Mouse (Mus musculus) heart, postnatal 10 days (tissue): ENCODE results near the gene Wdr1. TPM values are rescaled to one million over a fixed set of nuclear protein-coding genes. Genes with fewer than 3 reads are reported as not detected.
"Not testable (repeated sequence)": the region's sequence is repeated elsewhere in the genome, so short reads cannot be mapped to it uniquely, and the experiment has no call there.

ENCODE experiments used
- DNase-seq, 2 experiments: peaks; one replicate each; pipeline ENCODE4 v3.0.0; 2021
- intact Hi-C: fragments of 180-260 bp; cut with DNase I; formaldehyde crosslinking; loops from one replicate; pipeline ENCODE4 v1.15.1; 2025
- total RNA-seq, 2 experiments: library from RNA; stranded (reverse); gene quantifications; 2 replicates each; pipeline ENCODE4 v1.2.3; 2021

Wdr1 gene
- total RNA-seq = 100 to 1,000 TPM; 184 to 188 TPM

DNA sequence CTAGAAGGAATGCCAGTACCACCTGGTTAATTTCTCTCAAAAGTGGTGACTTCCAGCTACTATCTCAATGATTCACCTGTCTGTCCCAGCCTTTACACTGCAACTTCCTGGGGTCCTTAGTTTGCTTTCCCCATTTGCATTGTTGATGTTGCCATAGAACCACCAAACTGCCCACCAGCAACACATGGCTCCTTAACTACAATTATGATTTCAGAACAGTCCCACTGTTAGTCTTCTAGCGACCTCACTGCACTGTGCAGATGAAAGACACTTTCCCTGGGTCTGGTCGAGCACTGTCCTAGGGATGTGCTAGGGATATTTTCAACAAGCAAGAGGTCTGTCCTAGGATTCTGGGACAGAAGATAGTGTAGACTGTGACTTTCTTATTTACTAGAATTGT, at the start of gene Wdr1:
Wdr1 (minus strand) TSS at position 101 of the 400 bp plus-strand sequence.
- no peak for DNase-seq
- intact Hi-C loops = no loop called here

DNA sequence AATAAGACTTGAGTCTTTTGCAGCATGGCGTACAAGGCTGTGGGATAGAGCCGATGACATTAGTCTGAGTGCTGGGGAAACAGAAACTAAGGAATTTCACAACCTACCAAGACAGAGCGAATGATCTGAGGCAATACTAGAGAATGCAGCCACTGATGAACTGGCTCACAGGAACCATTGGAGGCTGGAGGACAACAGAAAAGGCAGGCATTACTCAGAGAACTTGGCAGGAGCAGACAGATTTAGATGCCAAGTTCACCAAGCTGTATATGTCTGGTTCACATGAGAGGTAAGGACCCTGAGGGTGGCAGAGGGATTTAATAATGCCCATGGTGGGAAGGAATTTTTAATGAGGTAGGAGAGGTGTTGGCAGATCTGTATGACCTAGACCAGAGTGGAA, 48.1 kb upstream of the Wdr1 start:
- no peak for DNase-seq
- intact Hi-C loops = no loop called here

DNA sequence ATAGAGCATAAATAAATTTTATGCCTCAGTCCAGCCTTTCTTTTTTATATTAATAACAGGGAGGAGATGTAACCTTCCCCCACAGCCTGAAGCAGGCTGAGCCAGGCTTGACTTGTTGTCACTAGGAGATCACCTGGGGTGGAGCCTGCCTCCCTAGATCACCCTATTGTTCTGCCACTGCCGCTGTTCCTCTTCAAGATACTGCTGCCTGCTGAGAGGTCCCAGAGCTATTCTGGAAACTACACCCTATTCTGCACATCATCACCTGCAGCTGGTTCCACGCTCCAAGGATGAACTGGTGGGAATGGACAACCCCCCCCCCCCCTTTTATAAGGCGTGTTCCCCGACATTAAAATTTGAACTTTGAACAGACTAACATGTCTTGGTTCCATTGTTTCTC, 45.2 kb upstream of the Wdr1 start:
- DNase-seq, intact Hi-C loops: not testable (repeated sequence)

DNA sequence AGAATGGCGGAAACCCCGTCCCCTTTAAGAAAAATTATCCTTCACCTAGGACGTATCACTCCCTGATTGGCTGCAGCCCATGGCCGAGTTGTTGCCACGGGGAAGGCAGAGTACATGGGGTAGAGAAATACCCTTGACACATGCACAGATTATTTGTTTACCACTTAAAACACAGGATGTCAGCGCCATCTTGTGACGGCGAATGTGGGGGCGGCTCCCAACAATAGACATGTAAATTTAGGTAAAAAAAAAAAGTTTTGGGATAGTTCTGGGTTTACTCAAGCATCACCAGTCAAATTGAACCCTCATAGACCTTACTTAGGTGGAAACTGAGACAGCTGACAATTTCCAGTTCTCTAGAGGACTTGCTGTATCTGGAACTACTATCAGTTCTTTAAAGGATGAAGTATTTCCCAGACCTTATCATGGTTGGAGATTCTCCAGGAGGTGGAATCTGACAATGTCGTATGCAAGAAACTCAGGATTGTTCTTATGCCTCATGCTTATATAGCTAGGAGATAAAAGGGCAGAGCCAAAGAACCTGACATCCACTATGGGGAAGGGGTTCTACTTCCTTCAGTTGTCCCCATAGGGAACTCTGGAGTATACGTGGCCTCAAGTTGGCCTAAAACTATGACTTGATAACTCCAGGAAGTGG, 35.8 kb upstream of the Wdr1 start:
- DNase-seq = no peak
- intact Hi-C loops = no loop called here

DNA sequence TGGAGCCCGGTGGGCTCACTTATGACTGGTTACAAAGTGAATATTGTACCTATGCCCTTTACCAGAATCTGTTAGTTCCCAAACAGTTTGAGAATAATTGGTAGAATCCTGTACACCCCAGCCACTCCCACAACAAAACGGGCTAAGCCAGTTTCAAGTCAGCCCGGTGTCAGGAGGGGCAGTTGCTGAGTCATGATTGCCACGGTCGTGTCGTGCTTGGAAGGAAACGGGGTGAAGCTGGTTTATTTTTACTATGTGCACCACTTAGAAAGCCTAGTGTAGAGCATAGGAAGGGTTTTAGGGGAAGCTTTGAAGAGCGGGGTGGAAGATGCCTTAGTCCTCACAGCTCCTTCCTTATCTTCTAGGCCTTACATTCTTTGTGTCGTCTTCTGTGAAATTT, 25.9 kb upstream of the Wdr1 start:
- intact Hi-C loops = loop anchor here (5.0 kb wide), 1 partner anchor 282 kb away; no protein-coding TSS in a partner anchor
- DNase-seq = no peak

GRCm38 (mm10) chr5:38585450-38585849, 22.4 kb upstream of the Wdr1 start:
- peak in 1 of 2 experiments; percentile 10 for DNase-seq
- intact Hi-C loops = loop anchor here (5.0 kb wide), 1 partner anchor 278 kb away; no protein-coding TSS in a partner anchor

DNA sequence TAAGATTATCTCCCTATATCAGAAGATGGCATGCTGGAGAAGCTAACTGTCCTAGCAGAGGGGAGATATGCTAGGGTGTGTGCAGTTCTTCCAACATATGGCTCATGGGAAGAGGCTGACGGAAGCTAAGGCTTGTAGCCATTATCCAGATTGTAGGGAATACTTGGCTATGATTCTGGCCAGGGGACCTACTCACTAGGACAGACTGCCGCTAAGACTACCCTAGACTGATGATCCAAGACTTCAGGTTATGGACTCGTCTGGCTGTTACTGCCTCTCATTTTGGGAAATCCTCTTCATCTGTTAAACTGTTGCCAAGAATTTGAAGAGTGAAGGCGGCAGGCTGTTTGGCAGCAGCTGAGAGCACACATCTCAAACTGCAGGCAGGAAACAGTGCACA, 20.0 kb upstream of the Wdr1 start:
- intact Hi-C loops = no loop called here
- DNase-seq = no peak

- intact Hi-C loops = loop anchor here (2.0 kb wide), 2 partner anchors 40 to 52 kb away; no protein-coding TSS in a partner anchor
- peak in 1 of 2 experiments; percentile 39 for DNase-seq
Observed at GRCm38 (mm10) chr5:38580703-38581102, 17.7 kb upstream of the Wdr1 start.

DNA sequence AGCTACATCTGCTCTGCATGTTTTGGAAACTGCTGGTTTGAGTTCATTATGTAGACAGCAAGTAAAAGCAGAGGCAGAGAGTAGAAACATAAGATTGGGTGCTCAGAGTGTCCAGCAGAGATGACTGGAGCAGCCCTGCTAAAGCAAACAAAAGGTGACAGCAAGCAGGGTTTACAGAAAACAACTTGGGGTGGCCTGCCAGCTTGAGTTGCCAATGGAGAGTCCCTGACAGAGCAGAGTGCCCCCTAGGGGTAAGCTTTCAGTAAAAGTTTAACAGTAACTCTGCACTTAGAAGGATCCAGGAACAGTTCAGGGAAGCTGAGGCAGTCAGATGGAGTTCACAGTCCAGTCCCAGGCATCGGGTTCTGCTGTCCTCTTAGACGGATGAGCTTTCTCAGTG, 7.9 kb upstream of the Wdr1 start:
- intact Hi-C loops = no loop called here
- peak in 1 of 2 experiments; percentile 32 for DNase-seq

GRCm38 (mm10) chr5:38568652-38569051, 5.6 kb upstream of the Wdr1 start:
- intact Hi-C loops = no loop called here
- no peak for DNase-seq

GRCm38 (mm10) chr5:38564831-38565230, 1.8 kb upstream of the Wdr1 start:
- DNase-seq = no peak
- intact Hi-C loops = no loop called here

GRCm38 (mm10) chr5:38561426-38562024, 1.5 kb downstream of the Wdr1 start:
- peak; percentile 99 to 100 for DNase-seq
- intact Hi-C loops = loop anchor here (2.0 kb wide), 1 partner anchor 15 kb away; no protein-coding TSS in a partner anchor

DNA sequence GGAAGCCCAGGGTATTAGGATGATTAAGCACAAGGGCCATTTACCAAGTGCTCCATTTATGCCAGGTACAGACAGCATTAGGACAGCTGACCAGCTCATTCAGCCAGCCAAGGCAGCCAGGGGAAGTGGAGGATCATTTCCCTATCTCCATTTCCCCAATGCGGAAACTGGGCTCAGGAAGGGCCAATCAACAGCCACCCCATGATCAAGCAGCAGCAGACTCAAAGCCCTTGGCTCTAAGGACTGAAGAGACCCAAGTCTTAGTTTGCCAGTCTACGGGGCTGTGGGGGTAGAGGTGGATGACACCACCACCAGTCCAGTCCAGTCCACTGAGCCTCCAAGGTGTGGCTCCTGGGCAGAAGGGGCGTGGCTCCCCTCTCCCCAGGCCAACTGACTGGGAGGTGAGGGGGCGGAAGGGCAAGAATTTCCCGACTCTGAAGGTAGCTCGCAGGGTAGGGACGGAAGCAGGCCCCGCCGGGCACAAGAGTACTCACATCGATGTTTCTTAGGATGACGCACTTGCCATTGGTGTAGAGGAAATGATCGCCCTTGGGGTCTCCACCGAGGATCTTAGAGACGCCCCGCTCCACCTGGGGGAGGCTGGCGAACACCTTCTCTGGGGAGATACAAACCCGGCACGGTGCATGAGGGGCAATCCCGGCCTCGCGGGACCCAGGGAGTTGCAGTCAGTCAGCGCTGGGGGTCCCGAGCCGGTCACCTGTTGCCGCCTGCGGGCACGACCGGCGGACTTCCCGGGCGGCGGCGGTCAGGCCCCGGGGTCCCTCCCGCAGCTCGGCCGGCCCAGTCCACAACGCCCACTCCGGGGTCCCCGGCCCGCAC, 2.2 kb downstream of the Wdr1 start:
- intact Hi-C loops = loop anchor here (2.0 kb wide), 1 partner anchor 14 kb away; no protein-coding TSS in a partner anchor
- DNase-seq = peak; percentile 58 to 61

DNA sequence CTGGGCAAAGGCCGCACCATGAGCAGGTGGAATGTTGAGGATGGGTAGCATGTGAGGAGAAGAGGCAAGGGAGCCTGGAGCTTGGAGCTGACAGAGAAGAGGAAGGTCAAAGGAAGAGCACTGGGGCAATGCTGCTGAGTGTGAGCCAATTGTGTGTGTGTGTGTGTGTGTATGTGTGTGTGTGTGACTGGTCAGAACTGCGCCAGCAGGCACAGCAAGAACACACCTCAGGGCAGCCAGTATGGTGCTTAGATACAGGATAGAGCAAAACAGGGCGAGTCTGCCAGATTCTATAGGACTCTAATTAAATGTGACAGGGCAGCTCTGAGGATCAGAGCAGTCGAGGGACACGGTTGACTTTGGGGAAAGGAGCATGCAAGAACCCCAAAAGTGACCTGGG, 4.2 kb downstream of the Wdr1 start:
- DNase-seq = no peak
- intact Hi-C loops = no loop called here

- intact Hi-C loops = no loop called here
Observed at GRCm38 (mm10) chr5:38557811-38558210, 5.2 kb downstream of the Wdr1 start.

GRCm38 (mm10) chr5:38556406-38556805, 6.6 kb downstream of the Wdr1 start:
- intact Hi-C loops = no loop called here

More at GRCm38 (mm10) chr5:38557811-38558210, 5.2 kb downstream of the Wdr1 start:
- DNase-seq = no peak

DNA sequence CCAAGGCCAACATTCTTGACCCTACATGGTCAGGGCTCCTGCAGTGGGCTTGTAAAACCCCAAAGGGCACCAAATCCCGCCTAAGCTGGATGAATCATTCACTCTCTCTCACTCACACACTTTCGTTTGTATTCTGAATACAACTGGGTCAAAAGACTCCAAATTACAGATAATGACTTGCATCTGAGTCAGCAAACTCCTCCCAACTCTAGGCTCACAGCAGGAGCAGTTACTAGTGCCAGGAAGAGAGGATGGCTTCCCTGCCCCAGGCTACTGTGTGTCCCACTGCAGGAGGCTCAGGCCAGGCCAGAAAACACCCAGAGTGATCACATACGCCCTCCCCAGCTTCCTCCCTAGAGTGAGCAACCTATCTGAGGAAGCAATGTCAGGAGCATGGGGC, 9.1 kb downstream of the Wdr1 start:
- peak; percentile 38 to 40 for DNase-seq
- intact Hi-C loops = no loop called here

More at GRCm38 (mm10) chr5:38556406-38556805, 6.6 kb downstream of the Wdr1 start:
- no peak for DNase-seq

DNA sequence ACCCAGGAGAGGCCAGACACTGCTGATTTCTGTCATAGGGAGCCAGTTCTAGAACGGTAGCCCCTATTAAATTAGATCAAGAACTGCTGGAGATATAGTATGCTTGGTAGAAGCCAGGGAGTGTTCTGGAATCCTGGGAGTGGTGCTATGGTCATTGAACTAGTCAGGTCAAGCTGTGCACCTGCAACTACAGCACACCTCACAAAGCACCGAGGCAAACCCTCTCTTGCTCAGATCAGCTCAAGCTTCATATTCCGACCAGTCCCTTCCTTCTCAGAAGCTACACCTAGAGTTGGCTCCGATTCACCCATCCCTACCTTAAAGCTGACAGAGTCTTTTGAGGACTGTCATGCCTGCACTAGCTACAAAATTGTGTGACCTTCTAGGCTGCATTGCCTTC, 9.5 kb downstream of the Wdr1 start:
- intact Hi-C loops = no loop called here
- no peak for DNase-seq

DNA sequence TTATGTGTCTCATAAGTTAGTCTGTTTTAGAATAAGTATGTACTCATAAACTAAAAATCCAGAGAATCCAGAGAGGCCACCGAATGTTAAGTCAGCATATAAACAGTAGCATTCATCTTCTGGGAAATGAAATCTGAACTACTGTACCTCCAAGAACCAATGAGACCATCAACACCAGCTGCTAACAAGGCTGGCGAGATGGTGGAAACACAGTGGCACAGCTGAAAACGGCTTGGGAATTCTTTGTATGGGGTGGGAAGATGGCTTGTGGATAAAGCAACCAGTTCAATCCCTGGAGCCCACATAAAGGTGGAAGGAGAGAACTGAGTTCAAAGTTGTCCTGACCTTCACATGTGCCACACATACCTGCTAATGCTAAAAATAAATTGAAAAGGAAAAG, 10.4 kb downstream of the Wdr1 start:
- intact Hi-C loops = no loop called here
- no peak for DNase-seq

DNA sequence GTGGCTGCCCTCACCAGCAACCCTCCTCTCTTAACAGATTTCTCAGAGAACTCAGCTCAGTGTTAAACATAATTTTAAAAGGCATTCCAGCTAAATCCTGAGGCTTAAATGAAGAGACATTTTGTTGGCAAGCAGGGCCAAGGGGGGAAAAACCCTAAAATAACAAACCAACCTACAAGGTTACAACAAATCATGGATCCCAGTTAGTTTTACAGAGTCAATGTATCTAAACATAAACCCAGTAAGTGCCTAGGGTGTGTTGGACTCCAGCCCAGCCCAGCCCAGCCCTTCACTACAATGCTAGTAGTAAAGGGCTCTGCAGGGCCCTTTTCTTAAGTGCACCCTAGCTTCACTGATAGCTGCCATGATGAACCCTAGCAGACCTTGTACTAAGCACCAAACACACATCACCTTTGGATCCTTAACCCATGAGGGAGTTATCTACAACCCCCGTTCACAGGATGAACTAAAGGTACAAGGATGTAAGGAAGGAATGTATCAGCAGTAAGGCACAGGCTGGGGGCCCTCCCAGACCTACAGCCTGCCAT, 12.7 kb downstream of the Wdr1 start:
- DNase-seq = no peak
- intact Hi-C loops = no loop called here

GRCm38 (mm10) chr5:38549461-38549909, 13.5 kb downstream of the Wdr1 start:
- peak; percentile 54 to 57 for DNase-seq
- intact Hi-C loops = no loop called here
